In genomic region chr9:36504211-36504610, GRCm38 (mm10) we compare ENCODE assay signal across 20 mouse cellular contexts.
DNase-seq lines count a peak whose midpoint lies in the region.
"Had no signal": no experiment of that assay in that cellular context is flagged by ENCODE, and none has a peak within 500 bp of the region (broad histone marks: within the 10 kb centered on the region; RNA-seq: fewer than 3 reads in every experiment).

No protein-coding gene starts in this region.

- DNase-seq in ES-CJ7 (ENCODE audit: low read depth, low spot score) = peak; percentile 39
- peak; percentile 66 for DNase-seq in R1 (ENCODE audit: low read depth, low spot score)
- DNase-seq in ZHBTc4 (ENCODE audit: low read depth, low spot score) = peak; percentile 52
- no peak for DNase-seq in cerebellum, postnatal 36 days
- no peak for DNase-seq in kidney, postnatal 10 days
- DNase-seq in MN1 (ENCODE audit: low spot score) = no peak
- DNase-seq: adrenal gland, adult 2 months; adrenal gland, adult 8-10 months; adrenal gland, postnatal 10 days; adrenal gland, postnatal 14 days; adrenal gland, postnatal 25 days; adrenal gland, postnatal 36 days; B cell, adult 2 months; cerebellum, adult 11 months; cerebellum, adult 11-12 months; cerebellum, adult 18-20 months; cerebellum, adult 2 months; cerebellum, adult 8-10 months; cerebellum, adult 9-10 months; cerebellum, adult 9-11 months had no signal

Comparison
In these comparisons a context has a peak if more than half of its experiments do, and no peak if none do; other contexts are left out.
1. DNase-seq: peak in ES-CJ7 (single experiment), R1 (single experiment) and ZHBTc4 (single experiment); none in cerebellum, postnatal 36 days (0 of 2), kidney, postnatal 10 days (single experiment) and MN1 (single experiment).